Mouse (Mus musculus) left cerebral cortex, adult 9 months (tissue): ENCODE measurements at regions not wholly inside any gene's neighbourhood (a gene's known extent, or its start where the extent isn't known, plus 50 kb on each side); places are given as distances from the start of the nearest gene placed in this dataset.

ENCODE experiments used
- DNase-seq, 2 experiments: peaks; one replicate each; pipeline ENCODE4 v3.0.0; 2022; ENCODE audit warnings: low spot score in 2 of 2

- DNase-seq: no peak
These were observed 545.6 kb downstream of the Tfap2b start for GRCm38 (mm10) chr1:19754346-19754745.

- no peak for DNase-seq
These were observed 549.3 kb downstream of the Tfap2b start for GRCm38 (mm10) chr1:19757921-19758436.

- no peak for DNase-seq
These were observed 558.2 kb downstream of the Tfap2b start for GRCm38 (mm10) chr1:19766879-19767278.

- DNase-seq: no peak
These were observed 563.6 kb downstream of the Tfap2b start for GRCm38 (mm10) chr1:19772266-19772665.

GRCm38 (mm10) chr1:19774502-19774901 lies 565.8 kb downstream of the Tfap2b start:
- DNase-seq: no peak

GRCm38 (mm10) chr1:19777542-19777941 lies 568.8 kb downstream of the Tfap2b start:
- DNase-seq: no peak

- DNase-seq: no peak
These were observed 578.3 kb downstream of the Tfap2b start for GRCm38 (mm10) chr1:19786971-19787370.

GRCm38 (mm10) chr1:19794124-19794523 lies 585.4 kb downstream of the Tfap2b start:
- no peak for DNase-seq

- no peak for DNase-seq
These were observed 617.2 kb downstream of the Tfap2b start for GRCm38 (mm10) chr1:19825887-19826286.

GRCm38 (mm10) chr1:19826455-19827366 lies 618.0 kb downstream of the Tfap2b start:
- DNase-seq: no peak

- peak in 1 of 2 experiments; percentile 29 for DNase-seq
These were observed 641.2 kb downstream of the Tfap2b start for GRCm38 (mm10) chr1:19849918-19850317.

GRCm38 (mm10) chr1:19857250-19857649 lies 648.5 kb downstream of the Tfap2b start:
- no peak for DNase-seq

GRCm38 (mm10) chr1:19868478-19868877 lies 659.8 kb downstream of the Tfap2b start:
- DNase-seq: no peak

GRCm38 (mm10) chr1:19881193-19881592 lies 672.5 kb downstream of the Tfap2b start:
- no peak for DNase-seq

- DNase-seq: no peak
These were observed 690.7 kb downstream of the Tfap2b start for GRCm38 (mm10) chr1:19899426-19899825.

GRCm38 (mm10) chr1:19899889-19900310 lies 691.2 kb downstream of the Tfap2b start:
- no peak for DNase-seq

- no peak for DNase-seq
These were observed 692.3 kb downstream of the Tfap2b start for GRCm38 (mm10) chr1:19900983-19901531.

- DNase-seq: no peak
These were observed 703.6 kb downstream of the Tfap2b start for GRCm38 (mm10) chr1:19912194-19912846.

GRCm38 (mm10) chr1:19918762-19919161 lies 699.1 kb downstream of the Pkhd1 start:
- no peak for DNase-seq

- no peak for DNase-seq
These were observed 690.7 kb downstream of the Pkhd1 start for GRCm38 (mm10) chr1:19927192-19927591.

GRCm38 (mm10) chr1:19927736-19928327 lies 690.0 kb downstream of the Pkhd1 start:
- no peak for DNase-seq
